Mouse (Mus musculus) heart, postnatal 36 days (tissue): ENCODE results near the gene Myh6. TPM values are rescaled to one million over a fixed set of nuclear protein-coding genes. Genes with fewer than 3 reads are reported as not detected.

Experiments used
- DNase-seq, 2 experiments: peaks; one replicate each; pipeline ENCODE4 v3.0.0; 2021 to 2022
- intact Hi-C: fragments of 180-260 bp; cut with DNase I; formaldehyde crosslinking; loops from one replicate; pipeline ENCODE4 v1.15.1; 2025
- microRNA-seq, 2 experiments: library from miRNA; unstranded; fragments of <30 nt; microRNA quantifications; one replicate each; pipeline ENCODE4 v1.2.0; 2021; ENCODE audit warnings: borderline number of aligned reads in 2 of 2
- total RNA-seq, 2 experiments: library from RNA; stranded (reverse); gene quantifications; 2 replicates each; pipeline ENCODE4 v1.2.3; 2021

The Myh6 gene
- total RNA-seq, 2 experiments from 2014 or later: 23,066 to 24,862 TPM

GRCm38 (mm10) chr14:54897445-54897844, 69.3 kb downstream of the Myh6 start:
- DNase-seq: no peak
- intact Hi-C loops: loop anchor here (5.0 kb wide), 1 partner anchor 200 kb away; no protein-coding TSS in a partner anchor

DNA sequence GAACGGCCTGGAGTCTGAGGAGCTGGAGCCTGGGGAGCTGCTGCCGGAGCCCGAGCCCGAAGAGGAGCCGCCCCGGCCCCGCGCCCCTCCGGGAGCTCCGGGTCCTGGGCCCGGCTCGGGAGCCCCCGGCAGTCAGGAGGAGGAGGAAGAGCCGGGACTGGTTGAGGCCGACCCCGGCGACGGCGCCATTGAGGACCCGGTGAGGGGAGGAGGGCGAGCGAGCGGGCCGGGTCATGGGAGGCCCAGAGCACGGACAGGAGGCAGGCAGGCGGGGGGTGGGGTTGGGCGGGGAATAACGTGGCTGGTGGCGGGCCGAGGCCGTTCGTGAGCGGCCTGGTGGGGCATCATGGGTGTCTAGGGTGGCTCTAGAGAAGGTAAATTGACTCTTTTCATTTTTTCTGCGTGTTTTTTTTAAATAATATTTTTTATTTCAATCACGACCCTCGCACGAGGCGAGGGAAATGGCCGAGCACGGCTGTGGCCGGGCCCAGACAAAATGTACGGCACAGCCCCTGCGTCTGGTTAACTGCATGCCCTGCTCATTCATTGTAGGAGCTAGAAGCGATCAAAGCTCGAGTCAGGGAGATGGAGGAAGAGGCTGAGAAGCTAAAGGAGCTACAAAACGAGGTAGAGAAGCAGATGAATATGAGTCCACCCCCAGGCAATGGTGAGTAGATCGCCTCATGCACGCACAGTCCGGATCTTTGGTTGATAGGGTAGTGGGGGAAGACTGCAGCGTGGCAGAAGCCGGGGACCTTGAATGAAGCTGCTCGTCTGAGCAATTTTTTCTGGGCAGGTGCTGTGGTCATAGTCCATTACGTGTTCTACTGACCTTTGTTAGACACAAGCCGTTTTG, 72.2 kb downstream of the Myh6 start:
- intact Hi-C loops: loop anchor here (5.0 kb wide), 1 partner anchor 203 kb away; no protein-coding TSS in a partner anchor
- DNase-seq: peak in 1 of 2 experiments; percentile 66

DNA sequence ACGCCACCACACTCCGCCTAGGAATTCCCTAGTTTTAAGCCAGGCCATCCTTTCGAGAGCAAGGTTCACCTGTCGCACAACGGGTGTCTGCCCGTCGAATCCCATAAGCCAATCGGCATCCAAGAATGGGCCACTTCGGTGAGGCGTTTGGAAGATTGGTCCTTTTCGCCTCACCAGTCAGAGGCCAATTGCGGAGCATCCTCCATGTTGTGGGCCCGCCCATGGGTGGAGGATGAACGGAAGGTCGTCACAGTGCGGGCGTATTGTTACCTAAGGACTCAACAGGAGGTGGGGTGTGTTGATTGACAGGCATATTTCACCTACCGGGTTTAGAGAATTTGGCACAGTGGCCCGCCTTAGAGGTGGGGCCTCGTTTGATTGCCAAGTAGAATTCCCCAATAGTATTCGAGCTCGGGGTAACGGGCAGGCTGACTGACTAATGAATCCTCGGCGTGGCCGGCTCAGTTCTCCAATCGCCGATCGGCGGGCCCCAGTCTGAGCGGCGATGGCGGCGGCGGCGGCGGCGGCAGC, 73.0 kb downstream of the Myh6 start:
- DNase-seq: peak; percentile 96 to 98
- intact Hi-C loops: loop anchor here (2.0 kb wide), 1 partner anchor 27 kb away; no protein-coding TSS in a partner anchor

DNA sequence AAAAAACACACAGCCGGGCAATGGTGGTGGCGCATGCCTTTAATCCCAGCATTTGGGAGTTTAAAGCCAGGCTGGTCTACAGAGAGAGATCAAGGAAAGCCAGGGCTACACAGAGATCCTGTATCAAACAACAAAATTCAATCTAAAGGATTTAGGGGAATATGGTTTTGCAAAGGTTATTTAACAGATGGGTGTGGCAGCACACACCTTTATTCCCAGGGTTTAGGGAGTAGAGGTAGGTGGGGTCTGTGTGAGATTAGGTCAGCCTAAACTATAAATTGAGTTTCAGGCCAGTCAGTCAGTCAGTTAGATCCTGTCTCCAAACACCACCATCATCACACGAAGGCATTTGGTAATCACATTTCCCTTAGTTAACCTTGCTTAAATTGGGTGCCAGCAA, 74.5 kb downstream of the Myh6 start, which contains the start of gene Pabpn1:
TSS of gene Pabpn1 (plus strand) at position 301 of the 400 bp plus-strand sequence.
- no peak for DNase-seq
- intact Hi-C loops: loop anchor here (2.0 kb wide), 1 partner anchor 25 kb away; no protein-coding TSS in a partner anchor

Small RNA genes within 50 kb of the gene (microRNA-seq; reads per million reads assigned to microRNA genes)
- 5,712 to 9,419 reads per million in 2 experiments for gene Mir208a
- gene Mir208b: 181 to 202 reads per million in 2 experiments

Other genes starting within 250 kb of the Myh6 start
- gene Slc7a8, start 185.0 kb downstream of the Myh6 start, total RNA-seq: 1 to 10 TPM; 2.6 to 3.1 TPM
- not detected for gene Rnf212b, start 152.8 kb downstream of the Myh6 start, total RNA-seq
- 1 to 10 TPM; 5.2 to 8.8 TPM for gene Homez, start 96.0 kb downstream of the Myh6 start, total RNA-seq
- 1 to 10 TPM; 2.6 to 2.9 TPM for gene Ppp1r3e, start 89.4 kb downstream of the Myh6 start, total RNA-seq
- 10 to 100 TPM; 42.1 to 43.4 TPM for gene Bcl2l2, start 83.5 kb downstream of the Myh6 start, total RNA-seq
- gene Gm20521, start 83.5 kb downstream of the Myh6 start, total RNA-seq: 1 to 10 TPM; 3.5 to 6.6 TPM
- gene Pabpn1, start 74.4 kb downstream of the Myh6 start, total RNA-seq: 10 to 100 TPM; 45.8 to 51.0 TPM
- gene Slc22a17, start 53.8 kb downstream of the Myh6 start, total RNA-seq: 1 to 10 TPM; 2.0 to 2.7 TPM
- gene Efs, start 40.8 kb downstream of the Myh6 start, total RNA-seq: 1 to 10 TPM; 2.5 to 2.8 TPM
- gene Il25, start 34.2 kb downstream of the Myh6 start, total RNA-seq: not detected
- under 1 TPM in 1 of 2 experiments, not detected in 1; 0.46 TPM for gene Cmtm5, start 30.7 kb downstream of the Myh6 start, total RNA-seq
- gene Gm17428, start 10.0 kb upstream of the Myh6 start, total RNA-seq: not detected
- 1,000 to 10,000 TPM; 2,242 to 2,437 TPM for gene Myh7, start 27.7 kb upstream of the Myh6 start, total RNA-seq
- 10 to 100 TPM; 25.6 to 29.3 TPM for gene Ngdn, start 48.5 kb upstream of the Myh6 start, total RNA-seq
- 1 to 10 TPM; 3.4 to 3.9 TPM for gene Zfhx2, start 125.4 kb upstream of the Myh6 start, total RNA-seq
- gene Thtpa, start 127.9 kb upstream of the Myh6 start, total RNA-seq: 10 to 100 TPM; 12.6 to 13.0 TPM
- gene Ap1g2, start 139.7 kb upstream of the Myh6 start, total RNA-seq: 1 to 10 TPM; 3.9 to 6.2 TPM
- under 1 TPM; 0.14 TPM for gene Jph4, start 150.0 kb upstream of the Myh6 start, total RNA-seq